Mouse (Mus musculus): Measurements from ENCODE around the gene Fmnl2.
A peak's percentile ranks its signal among the peaks of the same experiment; 100 is the strongest.

- TF ChIP-seq CTCF (conservative IDR thresholded peaks at IDR 0.05 in 1 of 2, IDR thresholded peaks at IDR 0.05 in 1 of 2; ENCODE audit: low read depth in 2 of 2, low read length in 2 of 2) (peak in 1 of 2 experiments; percentile 13; a peak in 1 of 4 replicates), POLR2A (IDR thresholded peaks at IDR 0.05; ENCODE audit: low read depth, low read length) (no peak), ZC3H11A (IDR thresholded peaks at IDR 0.05; ENCODE audit: low read depth, low read length) (no peak), ELF1 (IDR thresholded peaks at IDR 0.05; ENCODE audit: low read depth, low read length) (no peak), GABPA (IDR thresholded peaks at IDR 0.05; ENCODE audit: insufficient replicate concordance, low read depth, low read length) (no peak), ZNF384 (IDR thresholded peaks at IDR 0.05; ENCODE audit: low read depth, low read length) (no peak), BHLHE40 (IDR thresholded peaks at IDR 0.05; ENCODE audit: low read depth, low read length) (no peak), TBP (conservative IDR thresholded peaks at IDR 0.05; ENCODE audit: low read depth, low read length) (no peak), MAX (IDR thresholded peaks at IDR 0.05; ENCODE audit: low read length) (no peak), E2F4 (IDR thresholded peaks at IDR 0.05; ENCODE audit: insufficient replicate concordance, low read depth, low read length) (no peak)
These were observed 90.7 kb downstream of the Fmnl2 start for GRCm38 (mm10) chr2:52948406-52948805.

All from CH12.LX (cell line).